Mouse (Mus musculus) kidney, embryonic 14.5 days (tissue): Measurements from ENCODE around the gene Erbb2. TPM values are rescaled to one million over a fixed set of nuclear protein-coding genes. Genes with fewer than 3 reads are reported as not detected.

Experiments
- ATAC-seq: fragments of 200-750 bp; cut with Nextera tagmentation; 2 replicates; pipeline ENCODE4 v1.8.0; 2017; ENCODE audit warnings: moderate number of reproducible peaks, mild to moderate bottlenecking, moderate TSS enrichment, moderate library complexity; ENCODE audit not compliant: low FRiP score, low TSS enrichment
- H3K27ac ChIP-seq: fragments of 300-500 bp; sonication (generic); 2 replicates; pipeline ENCODE4 v1.5.1; 2014; ENCODE audit warnings: low read depth, mild to moderate bottlenecking, low read length, moderate library complexity, mixed read lengths
- H3K27me3 ChIP-seq: fragments of 300-500 bp; sonication (generic); 2 replicates; pipeline ENCODE4 v1.6.1; 2014; ENCODE audit warnings: mild to moderate bottlenecking, low read length; ENCODE audit not compliant: control insufficient read depth, insufficient read depth
- H3K36me3 ChIP-seq: fragments of 300-500 bp; sonication (generic); 2 replicates; pipeline ENCODE4 v1.6.1; 2014; ENCODE audit warnings: low read length, mixed read lengths; ENCODE audit not compliant: control insufficient read depth, insufficient read depth
- H3K4me1 ChIP-seq: fragments of 300-500 bp; sonication (generic); 2 replicates; pipeline ENCODE4 v1.6.1; 2014; ENCODE audit warnings: low read length, mixed read lengths; ENCODE audit not compliant: control insufficient read depth, insufficient read depth
- H3K4me2 ChIP-seq: fragments of 300-500 bp; sonication (generic); replicated peaks from 2 replicates; pipeline ENCODE4 v1.6.1; 2014; ENCODE audit warnings: low read depth, mild to moderate bottlenecking, low read length
- H3K4me3 ChIP-seq: fragments of 300-500 bp; sonication (generic); 2 replicates; pipeline ENCODE4 v1.5.1; 2014; ENCODE audit warnings: mild to moderate bottlenecking, low read length
- H3K9ac ChIP-seq: fragments of 300-500 bp; sonication (generic); 2 replicates; pipeline ENCODE4 v1.6.1; 2014; ENCODE audit warnings: low read depth, mild to moderate bottlenecking, low read length, moderate library complexity
- H3K9me3 ChIP-seq: fragments of 300-500 bp; sonication (generic); 2 replicates; pipeline ENCODE4 v1.6.1; 2016; ENCODE audit warnings: low read length; ENCODE audit not compliant: control insufficient read depth
- WGBS: fragments of 180-500 bp; shearing (Covaris S2); extraction: QIAGEN DNeasy Blood & Tissue Kit; methylation state at CpG from one replicate; pipeline ENCODE4 v1.1.7; 2014; 5-methylcytosine and 5-hydroxymethylcytosine counted together
- polyA plus RNA-seq: library from polyadenylated mRNA; unstranded; fragments of >200 nt; fragmentation: Nextera tagmentation; extraction: Ambion mirVana; gene quantifications from 2 replicates; pipeline ENCODE4 v1.2.1, GENCODE M21; 2014

Erbb2 gene
- polyA plus RNA-seq, 1 experiment from 2014 or later: 54.1 TPM

DNA sequence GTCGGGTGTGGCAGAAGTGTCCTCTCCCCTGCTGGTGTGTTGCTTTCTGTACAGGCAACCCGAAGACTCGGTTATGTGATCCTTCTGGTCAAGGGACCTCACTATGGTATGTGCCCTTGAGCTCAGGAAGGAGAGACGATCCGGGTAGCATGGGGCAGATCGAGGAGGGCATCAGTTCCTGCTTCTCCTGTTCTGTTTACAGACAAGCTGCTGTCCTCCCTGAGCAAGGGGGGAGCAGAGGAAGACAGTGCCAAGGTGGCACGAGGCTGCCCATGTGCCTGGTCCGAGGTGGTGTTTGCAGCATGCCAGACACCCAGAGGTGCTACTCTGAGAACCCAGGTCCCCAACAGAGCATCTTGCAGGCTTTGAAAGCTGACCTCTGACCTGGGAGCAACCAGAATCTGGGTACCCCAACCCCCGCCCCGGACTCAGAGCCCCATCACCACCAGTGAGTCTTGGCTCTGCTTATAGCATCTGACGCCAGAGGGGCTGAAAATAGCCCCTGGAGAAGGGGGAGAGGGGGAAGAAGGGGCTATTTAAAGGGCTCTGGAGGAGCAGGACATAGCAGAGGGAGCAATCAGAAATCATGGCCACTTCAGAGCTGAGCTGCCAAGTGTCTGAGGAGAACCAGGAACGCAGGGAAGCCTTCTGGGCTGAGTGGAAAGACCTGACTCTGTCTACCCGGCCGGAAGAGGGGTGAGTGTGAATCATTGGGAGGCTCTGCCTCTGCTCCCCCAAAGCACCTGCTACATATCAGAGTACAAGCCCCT lies 28.8 kb upstream of the Erbb2 start, which contains the start of gene Tcap:
Gene Tcap (plus strand): TSS at position 551 of the 770 bp plus-strand sequence.
- no peak within 1 kb of the TSS for H3K4me3 ChIP-seq
- H3K9me3 ChIP-seq: no peaks in the 10 kb centered on the region
- H3K27ac ChIP-seq: peak within 1 kb of the TSS; percentile 69
- ATAC-seq: peak; percentile 21
- 47% methylated on average over 14 of the region's 14 CpGs for WGBS
- peaks cover 23% of the 10 kb centered on the region for H3K27me3 ChIP-seq
- peaks cover 3% of the 10 kb centered on the region; the same call in 1 of the 2 replicates for H3K4me1 ChIP-seq
- H3K4me2 ChIP-seq: no peak within 1 kb of the TSS
- 0 out of 2 replicates have a peak within 1 kb of the TSS, but pooled peaks have one; percentile 12 for H3K9ac ChIP-seq
- peaks cover 26% of the 10 kb centered on the region for H3K36me3 ChIP-seq

- H3K4me3 ChIP-seq: no peak overlapping the region
- peaks cover 23% of the 10 kb centered on the region for H3K27me3 ChIP-seq
- H3K27ac ChIP-seq: peak overlapping the region; percentile 69
- H3K36me3 ChIP-seq: peaks cover 18% of the 10 kb centered on the region
- ATAC-seq: no peak
- H3K4me1 ChIP-seq: peaks cover 3% of the 10 kb centered on the region; the same call in 1 of the 2 replicates
- 79% methylated on average over 20 of the region's 20 CpGs for WGBS
- no peaks in the 10 kb centered on the region for H3K9me3 ChIP-seq
- H3K4me2 ChIP-seq: no peak overlapping the region
- 0 out of 2 replicates have a peak overlapping the region, but pooled peaks have one; percentile 12 for H3K9ac ChIP-seq
These were observed 28.1 kb upstream of the Erbb2 start for GRCm38 (mm10) chr11:98384216-98384615.

- Histone ChIP-seq H3K9me3 (no peaks in the 10 kb centered on the region), H3K36me3 (peaks cover 10% of the 10 kb centered on the region), H3K4me2 (no peak overlapping the region), H3K4me1 (peaks cover 3% of the 10 kb centered on the region; the same call in 1 of the 2 replicates), H3K27me3 (peaks cover 23% of the 10 kb centered on the region), H3K9ac (0 out of 2 replicates have a peak overlapping the region, but pooled peaks have one; percentile 12), H3K27ac (peak overlapping the region; percentile 69), H3K4me3 (no peak overlapping the region)
- 44% methylated on average over 8 of the region's 8 CpGs for WGBS
- ATAC-seq: peak; percentile 69
These were observed 27.3 kb upstream of the Erbb2 start for GRCm38 (mm10) chr11:98384721-98385637.

GRCm38 (mm10) chr11:98385638-98386585 lies 26.4 kb upstream of the Erbb2 start, which contains the start of gene Pnmt:
Gene Pnmt, plus strand, starts transcription at chr11:98386450.
- ATAC-seq: no peak
- WGBS: 47% methylated on average over 25 of the region's 25 CpGs

DNA sequence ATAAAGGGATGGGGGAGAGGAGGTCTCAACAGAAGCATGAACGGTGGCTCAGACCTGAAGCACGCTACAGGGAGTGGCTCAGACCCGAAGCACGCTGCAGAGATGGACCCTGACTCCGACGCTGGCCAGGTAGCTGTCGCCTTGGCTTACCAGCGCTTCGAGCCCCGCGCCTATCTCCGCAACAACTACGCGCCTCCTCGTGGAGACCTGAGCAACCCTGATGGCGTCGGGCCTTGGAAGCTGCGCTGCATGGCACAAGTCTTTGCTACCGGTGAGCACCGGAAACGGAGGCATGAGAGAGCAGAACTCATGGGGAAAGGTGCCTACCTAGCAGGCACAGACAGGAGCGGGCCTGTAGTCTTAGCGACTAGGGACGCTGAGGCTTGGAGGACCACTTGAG lies 25.7 kb upstream of the Erbb2 start:
- Histone ChIP-seq H3K27me3 (peaks cover 23% of the 10 kb centered on the region), H3K4me1 (peaks cover 4% of the 10 kb centered on the region; the same call in 1 of the 2 replicates), H3K4me3 (no peak overlapping the region), H3K9ac (no peak overlapping the region), H3K9me3 (no peaks in the 10 kb centered on the region), H3K4me2 (no peak overlapping the region), H3K36me3 (no peaks in the 10 kb centered on the region), H3K27ac (no peak overlapping the region)
- WGBS: 15% methylated on average over 24 of the region's 24 CpGs
- ATAC-seq: no peak

More at GRCm38 (mm10) chr11:98385638-98386585, 26.4 kb upstream of the Erbb2 start, which contains the start of gene Pnmt:
- Histone ChIP-seq H3K36me3 (0 out of 2 replicates have a peak, but pooled peaks cover 1% of the 10 kb centered on the region), H3K9me3 (no peaks in the 10 kb centered on the region), H3K27ac (no peak within 1 kb of the TSS), H3K9ac (no peak within 1 kb of the TSS), H3K4me2 (no peak within 1 kb of the TSS), H3K27me3 (peaks cover 23% of the 10 kb centered on the region), H3K4me1 (peaks cover 3% of the 10 kb centered on the region; the same call in 1 of the 2 replicates), H3K4me3 (no peak within 1 kb of the TSS)

DNA sequence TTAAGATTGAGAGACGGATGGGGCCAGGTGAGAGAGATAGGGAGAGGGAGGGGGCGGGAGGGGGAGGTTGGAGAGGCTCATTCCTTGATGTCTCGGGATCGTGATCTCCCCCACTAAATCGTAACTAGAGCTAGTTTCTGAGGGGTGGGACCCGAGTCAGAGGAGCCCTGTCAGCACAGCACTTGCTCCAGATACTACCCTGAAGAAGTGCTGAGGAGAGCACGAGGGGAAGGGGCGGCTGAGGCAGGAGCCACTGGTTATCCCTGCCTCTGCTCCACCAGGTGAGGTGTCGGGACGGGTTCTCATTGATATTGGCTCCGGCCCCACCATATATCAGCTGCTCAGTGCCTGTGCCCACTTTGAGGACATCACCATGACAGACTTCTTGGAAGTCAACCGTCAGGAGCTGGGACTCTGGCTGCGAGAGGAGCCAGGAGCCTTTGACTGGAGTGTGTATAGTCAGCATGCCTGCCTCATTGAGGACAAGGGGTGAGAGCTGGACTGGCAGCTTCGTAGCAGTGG lies 25.2 kb upstream of the Erbb2 start:
- H3K4me3 ChIP-seq: no peak overlapping the region
- H3K27ac ChIP-seq: no peak overlapping the region
- H3K27me3 ChIP-seq: peaks cover 23% of the 10 kb centered on the region
- no peak overlapping the region for H3K9ac ChIP-seq
- no peaks in the 10 kb centered on the region for H3K9me3 ChIP-seq
- 38% methylated on average over 14 of the region's 14 CpGs for WGBS
- no peak for ATAC-seq
- H3K4me1 ChIP-seq: peaks cover 9% of the 10 kb centered on the region
- H3K4me2 ChIP-seq: no peak overlapping the region
- H3K36me3 ChIP-seq: no peaks in the 10 kb centered on the region

DNA sequence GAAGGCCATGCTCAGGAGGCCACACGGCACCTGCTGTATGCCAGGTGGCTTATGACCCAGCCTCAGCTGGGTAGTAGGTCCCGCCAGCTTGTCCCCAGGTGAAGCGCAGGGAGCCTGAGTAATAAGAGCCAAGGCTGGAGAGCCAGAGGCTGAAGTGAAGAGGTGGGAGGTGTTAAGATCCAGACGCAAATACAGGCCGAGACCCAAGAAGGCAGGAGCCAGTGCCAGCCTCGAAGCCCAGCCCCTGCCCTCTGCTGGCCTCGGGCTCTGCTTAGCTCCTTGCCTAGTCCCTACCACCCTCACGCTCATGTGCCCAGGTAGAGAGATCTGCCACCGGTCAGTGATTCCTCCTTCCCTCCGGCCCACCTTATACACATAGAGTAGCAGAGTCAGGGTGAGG lies 24.0 kb upstream of the Erbb2 start:
- Histone ChIP-seq H3K9ac (no peak overlapping the region), H3K4me1 (peaks cover 21% of the 10 kb centered on the region)

More for the DNA sequence above, 24.0 kb upstream of the Erbb2 start:
- WGBS: 66% methylated on average over 10 of the region's 10 CpGs
- no peak for ATAC-seq
- Histone ChIP-seq H3K9me3 (no peaks in the 10 kb centered on the region), H3K4me3 (no peak overlapping the region), H3K27ac (no peak overlapping the region), H3K36me3 (no peaks in the 10 kb centered on the region), H3K27me3 (peaks cover 23% of the 10 kb centered on the region), H3K4me2 (no peak overlapping the region)
